Mouse (Mus musculus) stomach, embryonic 14.5 days (tissue): Measurements from ENCODE around the gene Serpinb1a. TPM values are rescaled to one million over a fixed set of nuclear protein-coding genes. Genes with fewer than 3 reads are reported as not detected.
"Not testable (repeated sequence)": the region's sequence is repeated elsewhere in the genome, so short reads cannot be mapped to it uniquely, and the experiment has no call there.

Source experiments
- ATAC-seq: fragments of 200-750 bp; cut with Nextera tagmentation; 2 replicates; pipeline ENCODE4 v1.8.0; 2017; ENCODE audit warnings: low read depth, moderate TSS enrichment; ENCODE audit not compliant: insufficient number of reproducible peaks, insufficient read depth, low FRiP score
- H3K27ac ChIP-seq: fragments of 300-500 bp; sonication (generic); 2 replicates; pipeline ENCODE4 v1.5.1; 2014; ENCODE audit warnings: mild to moderate bottlenecking, low read length, moderate library complexity, mixed read lengths
- H3K27me3 ChIP-seq: fragments of 300-500 bp; sonication (generic); 2 replicates; pipeline ENCODE4 v1.6.1; 2014; ENCODE audit warnings: low read length, control low read depth, mixed read lengths; ENCODE audit not compliant: control insufficient read depth, insufficient read depth
- H3K36me3 ChIP-seq: fragments of 300-500 bp; sonication (generic); 2 replicates; pipeline ENCODE4 v1.6.1; 2014; ENCODE audit warnings: mild to moderate bottlenecking, control low read depth, low read length, moderate library complexity, mixed read lengths; ENCODE audit not compliant: control insufficient read depth, insufficient read depth
- H3K4me1 ChIP-seq: fragments of 300-500 bp; sonication (generic); 2 replicates; pipeline ENCODE4 v1.6.1; 2014; ENCODE audit warnings: low read length, control low read depth, mixed read lengths; ENCODE audit not compliant: control insufficient read depth, insufficient read depth
- H3K4me2 ChIP-seq: fragments of 300-500 bp; sonication (generic); replicated peaks from 2 replicates; pipeline ENCODE4 v1.6.1; 2014; ENCODE audit warnings: low read depth, low read length, control low read depth
- H3K4me3 ChIP-seq: fragments of 300-500 bp; sonication (generic); 2 replicates; pipeline ENCODE4 v1.5.1; 2014; ENCODE audit warnings: low read depth, low read length, control low read depth
- H3K9ac ChIP-seq: fragments of 300-500 bp; sonication (generic); replicated peaks from 2 replicates; pipeline ENCODE4 v1.6.1; 2014; ENCODE audit warnings: low read depth, mild to moderate bottlenecking, control low read depth, low read length, moderate library complexity, mixed read lengths
- H3K9me3 ChIP-seq: fragments of 300-500 bp; sonication (generic); 2 replicates; pipeline ENCODE4 v1.6.1; 2016; ENCODE audit warnings: low read depth, low read length, control low read depth; ENCODE audit not compliant: control insufficient read depth
- WGBS: fragments of 180-500 bp; shearing (Covaris S2); extraction: QIAGEN DNeasy Blood & Tissue Kit; methylation state at CpG from one replicate; pipeline ENCODE4 v1.1.7; 2014; 5-methylcytosine and 5-hydroxymethylcytosine counted together
- polyA plus RNA-seq: library from polyadenylated mRNA; unstranded; fragments of >200 nt; fragmentation: Nextera tagmentation; extraction: Ambion mirVana; gene quantifications from 2 replicates; pipeline ENCODE4 v1.2.1, GENCODE M21; 2014

The Serpinb1a gene
- polyA plus RNA-seq = 21.2 and 31.1 TPM in 2 replicates

- H3K4me1 ChIP-seq = no peaks in the 10 kb centered on the region; the same call in 1 of the 2 replicates
- no peak within 1 kb of the TSS for H3K4me2 ChIP-seq
- WGBS = 48% methylated on average over 10 of the region's 10 CpGs
- H3K27ac ChIP-seq = no peak within 1 kb of the TSS
- no peak within 1 kb of the TSS for H3K9ac ChIP-seq
- no peaks in the 10 kb centered on the region for H3K9me3 ChIP-seq
- peak; percentile 59; the same call in 1 of the 2 replicates for ATAC-seq
- no peaks in the 10 kb centered on the region for H3K27me3 ChIP-seq
- H3K36me3 ChIP-seq = no peaks in the 10 kb centered on the region
- no peak within 1 kb of the TSS for H3K4me3 ChIP-seq
These were observed at the start of gene Serpinb1a for GRCm38 (mm10) chr13:32850668-32851404. Gene Serpinb1a, minus strand, starts transcription at chr13:32851185.

- WGBS = 16% methylated on average over 2 of the region's 2 CpGs
- H3K36me3 ChIP-seq = no peaks in the 10 kb centered on the region
These were observed 49.7 kb upstream of the Serpinb1a start for GRCm38 (mm10) chr13:32900639-32901038.

GRCm38 (mm10) chr13:32899114-32899513, 48.1 kb upstream of the Serpinb1a start:
- H3K4me1 ChIP-seq, ATAC-seq, H3K9me3 ChIP-seq, H3K9ac ChIP-seq, H3K27ac ChIP-seq, H3K4me3 ChIP-seq, H3K27me3 ChIP-seq, H3K36me3 ChIP-seq, H3K4me2 ChIP-seq: not testable (repeated sequence)
- WGBS = 63% methylated on average over 2 of the region's 2 CpGs

More at GRCm38 (mm10) chr13:32900639-32901038, 49.7 kb upstream of the Serpinb1a start:
- Histone ChIP-seq H3K4me2 (no peak overlapping the region), H3K4me3 (no peak overlapping the region), H3K4me1 (no peaks in the 10 kb centered on the region), H3K27me3 (no peaks in the 10 kb centered on the region), H3K9me3 (no peaks in the 10 kb centered on the region), H3K9ac (no peak overlapping the region), H3K27ac (no peak overlapping the region)
- no peak for ATAC-seq

- ATAC-seq = no peak
- H3K4me3 ChIP-seq = no peak within 1 kb of the TSS
- H3K27me3 ChIP-seq = no peaks in the 10 kb centered on the region
- H3K9ac ChIP-seq = no peak within 1 kb of the TSS
- H3K4me2 ChIP-seq = no peak within 1 kb of the TSS
- 70% methylated on average over 2 of the region's 2 CpGs for WGBS
- H3K27ac ChIP-seq = no peak within 1 kb of the TSS
- no peaks in the 10 kb centered on the region for H3K9me3 ChIP-seq
- no peaks in the 10 kb centered on the region for H3K36me3 ChIP-seq
- H3K4me1 ChIP-seq = no peaks in the 10 kb centered on the region
These were observed 47.1 kb upstream of the Serpinb1a start, which contains the start of gene Serpinb1c for GRCm38 (mm10) chr13:32898111-32898510. Gene Serpinb1c, minus strand, starts transcription at chr13:32898211.

GRCm38 (mm10) chr13:32896931-32897330, 45.9 kb upstream of the Serpinb1a start:
- no peaks in the 10 kb centered on the region for H3K4me1 ChIP-seq
- H3K27ac ChIP-seq = no peak overlapping the region
- no peaks in the 10 kb centered on the region for H3K36me3 ChIP-seq
- H3K27me3 ChIP-seq = no peaks in the 10 kb centered on the region
- H3K4me3 ChIP-seq = no peak overlapping the region
- no peak overlapping the region for H3K9ac ChIP-seq
- WGBS = 77% methylated on average over 4 of the region's 4 CpGs
- H3K9me3 ChIP-seq = no peaks in the 10 kb centered on the region
- H3K4me2 ChIP-seq = no peak overlapping the region
- no peak for ATAC-seq

- no peak for ATAC-seq
- H3K27me3 ChIP-seq = no peaks in the 10 kb centered on the region
- H3K9ac ChIP-seq = no peak overlapping the region
- H3K4me3 ChIP-seq = no peak overlapping the region
- no peaks in the 10 kb centered on the region for H3K9me3 ChIP-seq
- no peak overlapping the region for H3K27ac ChIP-seq
- H3K4me2 ChIP-seq = no peak overlapping the region
- no peaks in the 10 kb centered on the region for H3K36me3 ChIP-seq
- no peaks in the 10 kb centered on the region for H3K4me1 ChIP-seq
These were observed 33.8 kb upstream of the Serpinb1a start for GRCm38 (mm10) chr13:32884755-32885154.

GRCm38 (mm10) chr13:32873862-32874261, 22.9 kb upstream of the Serpinb1a start:
- Histone ChIP-seq H3K4me2 (no peak overlapping the region), H3K4me3 (no peak overlapping the region), H3K9ac (no peak overlapping the region), H3K27ac (no peak overlapping the region), H3K27me3 (no peaks in the 10 kb centered on the region), H3K4me1 (no peaks in the 10 kb centered on the region), H3K36me3 (no peaks in the 10 kb centered on the region), H3K9me3 (no peaks in the 10 kb centered on the region)
- WGBS = 52% methylated on average over 1 of the region's 1 CpGs
- no peak for ATAC-seq

- ATAC-seq = no peak
- Histone ChIP-seq H3K27ac (no peak overlapping the region), H3K4me1 (no peaks in the 10 kb centered on the region), H3K9ac (no peak overlapping the region), H3K9me3 (no peaks in the 10 kb centered on the region), H3K27me3 (no peaks in the 10 kb centered on the region), H3K4me2 (no peak overlapping the region), H3K36me3 (no peaks in the 10 kb centered on the region), H3K4me3 (no peak overlapping the region)
- 67% methylated on average over 5 of the region's 5 CpGs for WGBS
These were observed 17.9 kb upstream of the Serpinb1a start for GRCm38 (mm10) chr13:32868843-32869242.

- not testable (repeated sequence) for H3K4me1 ChIP-seq, H3K4me3 ChIP-seq, H3K4me2 ChIP-seq, H3K9ac ChIP-seq, H3K27me3 ChIP-seq, H3K27ac ChIP-seq, ATAC-seq, H3K36me3 ChIP-seq, H3K9me3 ChIP-seq
- WGBS = 88% methylated on average over 4 of the region's 4 CpGs
These were observed 17.2 kb upstream of the Serpinb1a start for GRCm38 (mm10) chr13:32868233-32868632.
